Mouse (Mus musculus) embryonic facial prominence, embryonic 15.5 days (tissue): Measurements from ENCODE around the gene Svbp. TPM values are rescaled to one million over a fixed set of nuclear protein-coding genes. Genes with fewer than 3 reads are reported as not detected.

Experiments used
- ATAC-seq: fragments of 200-750 bp; cut with Nextera tagmentation; 2 replicates; pipeline ENCODE4 v1.8.0; 2017; ENCODE audit warnings: low read depth, moderate TSS enrichment; ENCODE audit not compliant: insufficient number of reproducible peaks, low FRiP score, low TSS enrichment
- H3K27ac ChIP-seq: fragments of 300-500 bp; sonication (generic); replicated peaks from 2 replicates; pipeline ENCODE4 v1.5.1; 2015; ENCODE audit warnings: mild to moderate bottlenecking, inconsistent platforms
- H3K27me3 ChIP-seq: fragments of 300-500 bp; sonication (generic); 2 replicates; pipeline ENCODE4 v1.6.1; 2015; ENCODE audit warnings: inconsistent platforms
- H3K36me3 ChIP-seq: fragments of 300-500 bp; sonication (generic); 2 replicates; pipeline ENCODE4 v1.6.1; 2015; ENCODE audit warnings: mild to moderate bottlenecking, inconsistent platforms
- H3K4me1 ChIP-seq: fragments of 300-500 bp; sonication (generic); 2 replicates; pipeline ENCODE4 v1.6.1; 2015; ENCODE audit warnings: inconsistent platforms
- H3K4me2 ChIP-seq: fragments of 300-500 bp; sonication (generic); replicated peaks from 2 replicates; pipeline ENCODE4 v1.6.1; 2015; ENCODE audit warnings: mild to moderate bottlenecking, inconsistent platforms
- H3K4me3 ChIP-seq: fragments of 300-500 bp; sonication (generic); replicated peaks from 2 replicates; pipeline ENCODE4 v1.5.1; 2015; ENCODE audit warnings: mild to moderate bottlenecking, inconsistent platforms
- H3K9ac ChIP-seq: fragments of 300-500 bp; sonication (generic); 2 replicates; pipeline ENCODE4 v1.6.1; 2015; ENCODE audit warnings: inconsistent platforms
- H3K9me3 ChIP-seq: fragments of 300-500 bp; sonication (generic); replicated peaks from 2 replicates; pipeline ENCODE4 v1.6.1; 2016; ENCODE audit warnings: inconsistent platforms
- WGBS: fragments of 180-500 bp; shearing (Covaris S2); methylation state at CpG from one replicate; pipeline ENCODE4 v1.1.7; 2015; 5-methylcytosine and 5-hydroxymethylcytosine counted together
- polyA plus RNA-seq: library from polyadenylated mRNA; unstranded; fragments of >200 nt; fragmentation: Nextera tagmentation; extraction: Ambion mirVana; gene quantifications from 2 replicates; pipeline ENCODE4 v1.2.1, GENCODE M21; 2015

Gene Svbp
- polyA plus RNA-seq: 213 and 230 TPM in 2 replicates

GRCm38 (mm10) chr4:119194909-119195581 is at the start of gene Svbp:
Gene Svbp, plus strand, starts transcription at chr4:119195306.
- H3K27ac ChIP-seq: peak within 1 kb of the TSS; percentile 84
- under 1% methylated on average over 47 of the region's 47 CpGs for WGBS
- no peaks in the 10 kb centered on the region for H3K36me3 ChIP-seq
- no peaks in the 10 kb centered on the region for H3K9me3 ChIP-seq
- peak within 1 kb of the TSS; percentile 78 for H3K4me3 ChIP-seq
- H3K4me2 ChIP-seq: peak within 1 kb of the TSS; percentile 66
- H3K27me3 ChIP-seq: no peaks in the 10 kb centered on the region
- peaks cover 28% of the 10 kb centered on the region for H3K4me1 ChIP-seq
- H3K9ac ChIP-seq: peak within 1 kb of the TSS; percentile 68
- peak; percentile 93 for ATAC-seq

GRCm38 (mm10) chr4:119146816-119147215 is 48.3 kb upstream of the Svbp start:
- no peaks in the 10 kb centered on the region for H3K4me1 ChIP-seq
- no peaks in the 10 kb centered on the region for H3K9me3 ChIP-seq
- no peaks in the 10 kb centered on the region for H3K27me3 ChIP-seq
- no peaks in the 10 kb centered on the region for H3K36me3 ChIP-seq
- no peak for ATAC-seq
- H3K4me2 ChIP-seq: no peak overlapping the region
- no peak overlapping the region for H3K9ac ChIP-seq
- no peak overlapping the region for H3K4me3 ChIP-seq
- WGBS: 86% methylated on average over 7 of the region's 7 CpGs
- H3K27ac ChIP-seq: no peak overlapping the region

GRCm38 (mm10) chr4:119147347-119147746 is 47.8 kb upstream of the Svbp start:
- Histone ChIP-seq H3K4me2 (no peak overlapping the region), H3K4me3 (no peak overlapping the region), H3K9ac (no peak overlapping the region), H3K27me3 (no peaks in the 10 kb centered on the region), H3K9me3 (no peaks in the 10 kb centered on the region), H3K27ac (no peak overlapping the region), H3K4me1 (no peaks in the 10 kb centered on the region), H3K36me3 (no peaks in the 10 kb centered on the region)
- ATAC-seq: no peak
- WGBS: 80% methylated on average over 5 of the region's 5 CpGs

- no peak overlapping the region for H3K9ac ChIP-seq
- no peak for ATAC-seq
- WGBS: 76% methylated on average over 11 of the region's 11 CpGs
Measured at GRCm38 (mm10) chr4:119148741-119149140, 46.4 kb upstream of the Svbp start.

GRCm38 (mm10) chr4:119157186-119157585 is 37.9 kb upstream of the Svbp start:
- Histone ChIP-seq H3K27ac (no peak overlapping the region), H3K9ac (no peak overlapping the region), H3K36me3 (no peaks in the 10 kb centered on the region), H3K4me3 (no peak overlapping the region), H3K9me3 (no peaks in the 10 kb centered on the region), H3K4me1 (no peaks in the 10 kb centered on the region), H3K4me2 (no peak overlapping the region), H3K27me3 (no peaks in the 10 kb centered on the region)
- WGBS: 35% methylated on average over 2 of the region's 2 CpGs
- no peak for ATAC-seq

More at GRCm38 (mm10) chr4:119148741-119149140, 46.4 kb upstream of the Svbp start:
- Histone ChIP-seq H3K4me3 (no peak overlapping the region), H3K27ac (no peak overlapping the region), H3K9me3 (no peaks in the 10 kb centered on the region), H3K4me1 (no peaks in the 10 kb centered on the region), H3K4me2 (no peak overlapping the region), H3K27me3 (no peaks in the 10 kb centered on the region), H3K36me3 (no peaks in the 10 kb centered on the region)

- Histone ChIP-seq H3K4me3 (no peak overlapping the region), H3K9me3 (no peaks in the 10 kb centered on the region), H3K27me3 (no peaks in the 10 kb centered on the region), H3K9ac (no peak overlapping the region), H3K27ac (no peak overlapping the region), H3K4me1 (no peaks in the 10 kb centered on the region), H3K4me2 (no peak overlapping the region), H3K36me3 (no peaks in the 10 kb centered on the region)
- ATAC-seq: no peak; the same call in 1 of the 2 replicates
- WGBS: 71% methylated on average over 5 of the region's 5 CpGs
Measured at GRCm38 (mm10) chr4:119157891-119158290, 37.2 kb upstream of the Svbp start.

- Histone ChIP-seq H3K4me1 (no peaks in the 10 kb centered on the region), H3K36me3 (no peaks in the 10 kb centered on the region), H3K4me3 (no peak overlapping the region), H3K9ac (no peak overlapping the region), H3K27me3 (no peaks in the 10 kb centered on the region), H3K9me3 (no peaks in the 10 kb centered on the region), H3K27ac (no peak overlapping the region), H3K4me2 (no peak overlapping the region)
- 69% methylated on average over 3 of the region's 3 CpGs for WGBS
- ATAC-seq: no peak
Measured at GRCm38 (mm10) chr4:119161358-119161757, 33.7 kb upstream of the Svbp start.

GRCm38 (mm10) chr4:119162990-119163389 is 32.1 kb upstream of the Svbp start:
- no peaks in the 10 kb centered on the region for H3K36me3 ChIP-seq
- WGBS: 79% methylated on average over 4 of the region's 4 CpGs
- no peak overlapping the region for H3K27ac ChIP-seq
- H3K9ac ChIP-seq: no peak overlapping the region
- H3K4me2 ChIP-seq: no peak overlapping the region
- no peak for ATAC-seq
- no peak overlapping the region for H3K4me3 ChIP-seq
- no peaks in the 10 kb centered on the region for H3K9me3 ChIP-seq
- H3K4me1 ChIP-seq: no peaks in the 10 kb centered on the region
- no peaks in the 10 kb centered on the region for H3K27me3 ChIP-seq

GRCm38 (mm10) chr4:119165916-119166315 is 29.2 kb upstream of the Svbp start:
- ATAC-seq: no peak
- H3K27me3 ChIP-seq: no peaks in the 10 kb centered on the region
- no peak overlapping the region for H3K4me2 ChIP-seq
- no peak overlapping the region for H3K27ac ChIP-seq
- H3K4me3 ChIP-seq: no peak overlapping the region
- no peaks in the 10 kb centered on the region for H3K4me1 ChIP-seq
- H3K9ac ChIP-seq: no peak overlapping the region
- peaks cover 27% of the 10 kb centered on the region for H3K36me3 ChIP-seq
- 66% methylated on average over 7 of the region's 7 CpGs for WGBS
- H3K9me3 ChIP-seq: no peaks in the 10 kb centered on the region

GRCm38 (mm10) chr4:119167068-119167467 is 28.0 kb upstream of the Svbp start:
- H3K4me2 ChIP-seq: no peak overlapping the region
- no peaks in the 10 kb centered on the region for H3K9me3 ChIP-seq
- H3K4me3 ChIP-seq: no peak overlapping the region
- 71% methylated on average over 4 of the region's 4 CpGs for WGBS
- H3K36me3 ChIP-seq: peaks cover 27% of the 10 kb centered on the region
- H3K27me3 ChIP-seq: no peaks in the 10 kb centered on the region
- no peak for ATAC-seq
- H3K4me1 ChIP-seq: peaks cover 4% of the 10 kb centered on the region; the same call in 1 of the 2 replicates
- H3K27ac ChIP-seq: no peak overlapping the region
- H3K9ac ChIP-seq: no peak overlapping the region

GRCm38 (mm10) chr4:119167663-119168062 is 27.4 kb upstream of the Svbp start:
- no peak for ATAC-seq
- Histone ChIP-seq H3K4me1 (peaks cover 10% of the 10 kb centered on the region), H3K27ac (no peak overlapping the region), H3K36me3 (peaks cover 27% of the 10 kb centered on the region), H3K27me3 (no peaks in the 10 kb centered on the region), H3K4me2 (no peak overlapping the region), H3K4me3 (no peak overlapping the region), H3K9me3 (no peaks in the 10 kb centered on the region), H3K9ac (no peak overlapping the region)
- WGBS: 5% methylated on average over 4 of the region's 4 CpGs
